Mouse (Mus musculus) forebrain, embryonic 12.5 days (tissue): ENCODE data around the gene Olfr906. TPM values are rescaled to one million over a fixed set of nuclear protein-coding genes. Genes with fewer than 3 reads are reported as not detected.

Experiments
- ATAC-seq: fragments of 200-750 bp; cut with Nextera tagmentation; 2 replicates; pipeline ENCODE4 v1.8.0; 2017; ENCODE audit warnings: moderate TSS enrichment; ENCODE audit not compliant: low FRiP score
- H3K27ac ChIP-seq: fragments of 300-500 bp; sonication (generic); 2 replicates; pipeline ENCODE4 v1.5.1; 2016; ENCODE audit warnings: mild to moderate bottlenecking
- H3K27me3 ChIP-seq: fragments of 300-500 bp; sonication (generic); 2 replicates; pipeline ENCODE4 v1.6.1; 2016; ENCODE audit warnings: mild to moderate bottlenecking
- H3K36me3 ChIP-seq: fragments of 300-500 bp; sonication (generic); replicated peaks from 2 replicates; pipeline ENCODE4 v1.6.1; 2016; ENCODE audit warnings: mild to moderate bottlenecking
- H3K4me1 ChIP-seq: fragments of 300-500 bp; sonication (generic); 2 replicates; pipeline ENCODE4 v1.6.1; 2016
- H3K4me2 ChIP-seq: fragments of 300-500 bp; sonication (generic); 2 replicates; pipeline ENCODE4 v1.6.1; 2016; ENCODE audit warnings: mild to moderate bottlenecking, moderate library complexity
- H3K4me3 ChIP-seq: fragments of 300-500 bp; sonication (generic); replicated peaks from 2 replicates; pipeline ENCODE4 v1.5.1; 2016; ENCODE audit warnings: mild to moderate bottlenecking
- H3K9ac ChIP-seq: fragments of 300-500 bp; sonication (generic); 2 replicates; pipeline ENCODE4 v1.6.1; 2016; ENCODE audit warnings: mild to moderate bottlenecking
- H3K9me3 ChIP-seq: fragments of 300-500 bp; sonication (generic); 2 replicates; pipeline ENCODE4 v1.6.1; 2016
- WGBS: fragments of 180-500 bp; shearing (Covaris S2); methylation state at CpG from one replicate; pipeline ENCODE4 v1.1.7; 2016; 5-methylcytosine and 5-hydroxymethylcytosine counted together
- polyA plus RNA-seq: library from polyadenylated mRNA; unstranded; fragments of >200 nt; fragmentation: Nextera tagmentation; extraction: Ambion mirVana; gene quantifications from 2 replicates; pipeline ENCODE4 v1.2.1, GENCODE M21; 2016

The Olfr906 gene
- not detected in 2 replicates for polyA plus RNA-seq

DNA sequence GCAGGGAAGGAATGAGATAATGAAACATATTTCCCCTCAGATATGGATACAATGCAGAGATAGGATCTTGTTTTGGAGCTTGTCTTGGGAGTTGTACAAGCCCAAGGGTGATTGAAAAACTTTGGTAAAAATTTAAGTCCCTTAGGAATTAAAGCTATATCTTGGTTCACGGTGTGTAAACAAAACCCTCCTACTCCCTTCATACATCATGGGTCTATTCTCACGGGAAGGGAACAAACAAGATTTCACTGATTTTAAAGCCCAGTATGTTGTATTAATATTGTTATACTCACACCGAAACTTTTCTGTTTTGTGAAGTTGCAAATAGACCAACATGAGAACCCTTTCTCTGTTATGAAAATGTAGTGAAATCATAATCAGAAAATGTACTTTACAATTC lies at the start of gene Olfr906:
Olfr906 (plus strand) TSS at position 301 of the 400 bp plus-strand sequence.
- Histone ChIP-seq H3K27me3 (no peaks in the 10 kb centered on the region), H3K36me3 (no peaks in the 10 kb centered on the region), H3K9ac (no peak within 1 kb of the TSS), H3K9me3 (no peaks in the 10 kb centered on the region), H3K27ac (no peak within 1 kb of the TSS), H3K4me2 (no peak within 1 kb of the TSS), H3K4me3 (no peak within 1 kb of the TSS), H3K4me1 (no peaks in the 10 kb centered on the region)
- no peak for ATAC-seq
- WGBS = 90% methylated on average over 3 of the region's 3 CpGs

- H3K27me3 ChIP-seq = no peaks in the 10 kb centered on the region
- no peaks in the 10 kb centered on the region for H3K4me1 ChIP-seq
- no peak within 1 kb of the TSS for H3K27ac ChIP-seq
- no peak within 1 kb of the TSS for H3K4me2 ChIP-seq
- H3K36me3 ChIP-seq = no peaks in the 10 kb centered on the region
- ATAC-seq = no peak
- no peak within 1 kb of the TSS for H3K9ac ChIP-seq
- H3K4me3 ChIP-seq = no peak within 1 kb of the TSS
- H3K9me3 ChIP-seq = no peaks in the 10 kb centered on the region
- WGBS = 94% methylated on average over 5 of the region's 5 CpGs
Measured at GRCm38 (mm10) chr9:38447352-38447751, 39.5 kb upstream of the Olfr906 start, which contains the start of gene Olfr902. Olfr902 (plus strand) TSS chr9:38447652.

DNA sequence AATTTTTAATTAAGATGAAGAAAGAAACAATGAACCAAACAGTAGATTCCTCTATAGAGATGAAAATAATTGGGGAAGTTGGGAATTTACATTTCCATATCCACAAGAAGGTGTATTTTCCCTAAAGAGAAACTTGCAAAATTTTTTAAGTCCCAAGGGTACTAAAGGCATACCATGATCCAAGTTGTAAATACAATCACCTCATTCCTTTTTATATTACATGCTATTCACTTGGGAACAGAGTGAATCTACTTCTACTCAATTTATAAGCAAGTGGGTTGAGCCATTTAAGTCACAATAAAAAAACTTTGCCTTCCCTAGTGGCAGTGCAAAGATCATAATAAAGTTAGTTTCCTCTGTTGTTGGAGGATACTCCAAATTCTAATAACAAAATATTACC lies 24.0 kb upstream of the Olfr906 start, which contains the start of gene Olfr904:
Olfr904 (plus strand) TSS at position 301 of the 400 bp plus-strand sequence.
- H3K4me3 ChIP-seq = no peak within 1 kb of the TSS
- no peaks in the 10 kb centered on the region for H3K9me3 ChIP-seq
- H3K4me2 ChIP-seq = no peak within 1 kb of the TSS
- no peak within 1 kb of the TSS for H3K9ac ChIP-seq
- no peaks in the 10 kb centered on the region for H3K36me3 ChIP-seq
- no peaks in the 10 kb centered on the region for H3K27me3 ChIP-seq
- H3K27ac ChIP-seq = no peak within 1 kb of the TSS
- no peak for ATAC-seq
- H3K4me1 ChIP-seq = no peaks in the 10 kb centered on the region

- Histone ChIP-seq H3K27ac (no peak within 1 kb of the TSS), H3K9me3 (no peaks in the 10 kb centered on the region), H3K4me2 (no peak within 1 kb of the TSS), H3K9ac (no peak within 1 kb of the TSS), H3K4me3 (no peak within 1 kb of the TSS), H3K4me1 (no peaks in the 10 kb centered on the region), H3K27me3 (no peaks in the 10 kb centered on the region), H3K36me3 (no peaks in the 10 kb centered on the region)
- no peak for ATAC-seq
Measured at GRCm38 (mm10) chr9:38470807-38471206, 16.1 kb upstream of the Olfr906 start, which contains the start of gene Olfr905. Olfr905 (plus strand) TSS chr9:38471107.

- no peak within 1 kb of the TSS for H3K27ac ChIP-seq
- 85% methylated on average over 2 of the region's 2 CpGs for WGBS
- H3K36me3 ChIP-seq = no peaks in the 10 kb centered on the region
- H3K9ac ChIP-seq = no peak within 1 kb of the TSS
- H3K4me1 ChIP-seq = no peaks in the 10 kb centered on the region
- no peak within 1 kb of the TSS for H3K4me2 ChIP-seq
- H3K27me3 ChIP-seq = no peaks in the 10 kb centered on the region
- H3K4me3 ChIP-seq = no peak within 1 kb of the TSS
- H3K9me3 ChIP-seq = no peaks in the 10 kb centered on the region
- no peak for ATAC-seq
Measured at GRCm38 (mm10) chr9:38495501-38495900, 8.6 kb downstream of the Olfr906 start, which contains the start of gene Olfr907. Olfr907 (plus strand) TSS chr9:38495801.

DNA sequence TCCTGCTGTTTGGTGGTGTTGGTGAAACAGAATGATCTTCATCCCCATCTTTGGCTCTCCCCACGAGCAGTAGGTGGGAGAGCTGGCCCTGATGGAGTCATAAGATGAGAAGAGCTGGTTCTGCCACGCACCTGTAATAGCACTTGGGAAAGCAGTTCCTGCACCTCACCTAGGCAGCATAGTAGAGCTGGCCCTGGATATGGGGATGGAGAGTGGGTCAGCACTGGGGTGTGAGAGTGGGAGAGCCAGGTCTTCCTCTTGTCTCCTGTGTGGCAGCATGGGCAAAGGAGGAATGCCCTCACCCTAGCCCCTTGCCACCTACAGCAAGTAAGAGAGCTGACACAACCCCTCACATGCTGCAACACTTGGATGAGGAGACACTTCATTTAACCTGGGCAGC lies 25.5 kb downstream of the Olfr906 start:
- Histone ChIP-seq H3K4me2 (no peak overlapping the region), H3K4me3 (no peak overlapping the region), H3K4me1 (no peaks in the 10 kb centered on the region), H3K9ac (no peak overlapping the region), H3K27ac (no peak overlapping the region), H3K9me3 (no peaks in the 10 kb centered on the region), H3K27me3 (no peaks in the 10 kb centered on the region), H3K36me3 (no peaks in the 10 kb centered on the region)
- ATAC-seq = no peak
- WGBS = 77% methylated on average over 2 of the region's 2 CpGs

DNA sequence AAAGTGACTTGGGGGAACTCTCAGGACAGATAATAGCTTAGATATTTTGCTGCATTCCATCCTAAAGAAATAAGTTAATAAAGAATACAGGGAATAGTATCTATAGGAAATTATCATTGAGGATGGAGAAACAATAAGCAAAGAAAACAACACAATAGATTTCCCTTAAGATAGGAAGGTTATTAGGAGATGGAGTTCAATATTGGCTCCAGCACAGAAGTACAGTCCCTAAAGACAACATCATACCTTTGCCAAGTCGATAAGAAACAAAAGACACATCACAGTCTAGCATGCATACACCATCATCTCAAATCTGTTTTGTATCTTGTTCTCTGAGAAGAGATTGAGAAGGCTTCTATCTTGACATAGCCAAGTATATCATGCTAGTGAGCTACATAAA lies 34.4 kb downstream of the Olfr906 start, which contains the start of gene Olfr911-ps1:
Olfr911-ps1 (plus strand) TSS at position 301 of the 400 bp plus-strand sequence.
- no peak within 1 kb of the TSS for H3K27ac ChIP-seq
- H3K36me3 ChIP-seq = no peaks in the 10 kb centered on the region
- no peak within 1 kb of the TSS for H3K4me3 ChIP-seq
- 81% methylated on average over 1 of the region's 1 CpGs for WGBS
- no peaks in the 10 kb centered on the region for H3K27me3 ChIP-seq
- H3K9ac ChIP-seq = no peak within 1 kb of the TSS
- no peak within 1 kb of the TSS for H3K4me2 ChIP-seq
- no peak for ATAC-seq
- no peaks in the 10 kb centered on the region for H3K9me3 ChIP-seq
- H3K4me1 ChIP-seq = no peaks in the 10 kb centered on the region

GRCm38 (mm10) chr9:38537549-38537948 lies 50.7 kb downstream of the Olfr906 start, which contains the start of gene Olfr910:
Olfr910 (plus strand) TSS chr9:38537849.
- Histone ChIP-seq H3K9me3 (no peaks in the 10 kb centered on the region), H3K4me1 (no peaks in the 10 kb centered on the region), H3K27me3 (no peaks in the 10 kb centered on the region), H3K4me3 (no peak within 1 kb of the TSS), H3K4me2 (no peak within 1 kb of the TSS), H3K27ac (no peak within 1 kb of the TSS), H3K9ac (no peak within 1 kb of the TSS), H3K36me3 (no peaks in the 10 kb centered on the region)
- no peak for ATAC-seq
- WGBS = 92% methylated on average over 2 of the region's 2 CpGs

Other genes starting within 250 kb of the Olfr906 start
- gene Olfr143, start 234.3 kb upstream of the Olfr906 start, polyA plus RNA-seq = not detected in 2 replicates
- gene Olfr895, start 219.2 kb upstream of the Olfr906 start, polyA plus RNA-seq = not detected in 2 replicates
- not detected in 2 replicates for gene Olfr896-ps1, start 196.0 kb upstream of the Olfr906 start, polyA plus RNA-seq
- gene Olfr25, start 158.0 kb upstream of the Olfr906 start, polyA plus RNA-seq = not detected in 2 replicates
- gene Olfr898, start 138.7 kb upstream of the Olfr906 start, polyA plus RNA-seq = not detected in 2 replicates
- not detected in 2 replicates for gene Olfr250, start 120.2 kb upstream of the Olfr906 start, polyA plus RNA-seq
- not detected in 2 replicates for gene Olfr251, start 110.0 kb upstream of the Olfr906 start, polyA plus RNA-seq
- gene Olfr147, start 85.4 kb upstream of the Olfr906 start, polyA plus RNA-seq = not detected in 2 replicates
- gene Olfr901, start 57.6 kb upstream of the Olfr906 start, polyA plus RNA-seq = not detected in 2 replicates
- not detected in 2 replicates for gene Olfr902, start 39.4 kb upstream of the Olfr906 start, polyA plus RNA-seq
- gene Olfr904, start 23.9 kb upstream of the Olfr906 start, polyA plus RNA-seq = not detected in 2 replicates
- not detected in 2 replicates for gene Olfr905, start 16.0 kb upstream of the Olfr906 start, polyA plus RNA-seq
- gene Olfr907, start 8.7 kb downstream of the Olfr906 start, polyA plus RNA-seq = not detected in 2 replicates
- not detected in 2 replicates for gene Olfr911-ps1, start 34.5 kb downstream of the Olfr906 start, polyA plus RNA-seq
- gene Olfr910, start 50.8 kb downstream of the Olfr906 start, polyA plus RNA-seq = not detected in 2 replicates
- not detected in 2 replicates for gene Olfr912, start 93.1 kb downstream of the Olfr906 start, polyA plus RNA-seq
- gene Olfr913, start 105.7 kb downstream of the Olfr906 start, polyA plus RNA-seq = not detected in 2 replicates
- not detected in 2 replicates for gene Olfr914, start 118.0 kb downstream of the Olfr906 start, polyA plus RNA-seq
- gene Olfr916, start 172.8 kb downstream of the Olfr906 start, polyA plus RNA-seq = not detected in 2 replicates
- not detected in 2 replicates for gene Olfr917, start 178.8 kb downstream of the Olfr906 start, polyA plus RNA-seq
- gene Olfr918, start 187.5 kb downstream of the Olfr906 start, polyA plus RNA-seq = not detected in 2 replicates
- gene Olfr919, start 216.6 kb downstream of the Olfr906 start, polyA plus RNA-seq = not detected in 2 replicates
- 6.5 and 8.7 TPM in 2 replicates for gene Vwa5a, start 231.2 kb downstream of the Olfr906 start, polyA plus RNA-seq